Mouse (Mus musculus): ENCODE results near the gene Tpm4. TPM values are rescaled to one million over a fixed set of nuclear protein-coding genes. Genes with fewer than 3 reads are reported as not detected.

The Tpm4 gene
- polyA plus RNA-seq, 1 experiment: 149 TPM

DNA sequence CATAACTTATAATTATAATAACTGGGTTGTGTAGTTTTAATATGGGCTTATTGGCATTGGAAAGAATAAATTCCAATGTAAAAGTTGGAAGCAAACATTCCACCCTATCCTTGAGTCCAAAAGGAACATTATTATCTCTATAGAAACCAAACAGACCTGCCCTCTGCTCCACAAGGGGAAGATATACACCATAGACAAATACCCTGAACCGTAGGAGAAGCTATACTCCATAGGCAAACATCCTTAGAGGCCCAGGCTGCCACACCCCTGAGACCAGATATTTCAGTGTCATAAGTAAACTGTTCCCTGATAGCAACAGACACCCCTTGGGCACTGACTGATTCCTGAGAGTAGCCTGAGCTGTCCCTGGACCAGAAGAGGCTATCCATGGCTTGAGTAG is 6.9 kb upstream of the Tpm4 start:
- TF ChIP-seq POLR2A (IDR thresholded peaks at IDR 0.05; ENCODE audit: borderline replicate concordance, extremely low read depth, insufficient read depth, insufficient read length, poor library complexity, severe bottlenecking): no peak
- no peak for TF ChIP-seq CTCF (IDR thresholded peaks at IDR 0.05; ENCODE audit: borderline replicate concordance, extremely low read depth, insufficient read depth, insufficient read length)
- DNase-seq (ENCODE audit: low read depth): no peak

DNA sequence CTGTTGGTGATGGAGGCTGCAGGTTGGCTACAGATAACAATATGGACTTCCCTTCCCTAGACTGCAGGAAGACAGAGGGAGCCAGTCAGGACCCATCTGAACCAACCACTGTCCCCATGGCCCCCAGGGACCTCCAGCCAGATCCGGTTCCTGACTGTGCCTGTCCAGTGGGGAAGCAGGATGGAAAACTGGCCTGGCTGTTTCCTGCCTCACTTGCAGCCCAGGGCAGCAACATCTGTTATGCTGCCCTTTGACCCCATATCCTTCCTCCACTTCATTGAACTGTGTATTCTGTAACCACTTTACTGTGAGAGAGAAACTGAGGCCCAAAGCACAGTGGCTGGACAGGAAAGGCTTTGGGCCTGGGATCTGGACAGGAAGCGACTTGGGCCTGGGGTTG is 3.5 kb upstream of the Tpm4 start:
- TF ChIP-seq CTCF (IDR thresholded peaks at IDR 0.05; ENCODE audit: borderline replicate concordance, extremely low read depth, insufficient read depth, insufficient read length): no peak
- no peak for TF ChIP-seq POLR2A (IDR thresholded peaks at IDR 0.05; ENCODE audit: borderline replicate concordance, extremely low read depth, insufficient read depth, insufficient read length, poor library complexity, severe bottlenecking)
- DNase-seq (ENCODE audit: low read depth): no peak

DNA sequence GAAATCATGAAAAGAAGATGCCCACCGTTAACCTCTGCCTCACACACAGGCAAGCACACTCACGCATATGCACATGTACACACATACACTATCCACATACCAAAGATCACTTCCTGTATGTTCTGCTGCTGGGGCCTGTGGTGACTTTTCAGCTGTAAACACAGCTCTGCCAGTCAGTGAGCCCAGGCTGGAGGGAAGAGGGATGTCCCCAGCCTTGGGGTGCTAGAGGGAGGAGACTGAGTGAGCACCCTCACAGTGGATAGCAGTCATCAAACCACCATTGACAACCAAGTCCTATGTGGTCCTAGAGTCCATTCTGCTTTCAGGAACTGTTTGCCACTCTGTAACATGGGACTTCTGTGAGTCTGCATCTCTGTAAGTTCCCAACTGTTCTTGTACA is 2.9 kb upstream of the Tpm4 start:
- TF ChIP-seq POLR2A (IDR thresholded peaks at IDR 0.05; ENCODE audit: borderline replicate concordance, extremely low read depth, insufficient read depth, insufficient read length, poor library complexity, severe bottlenecking): no peak
- TF ChIP-seq CTCF (IDR thresholded peaks at IDR 0.05; ENCODE audit: borderline replicate concordance, extremely low read depth, insufficient read depth, insufficient read length): no peak

DNA sequence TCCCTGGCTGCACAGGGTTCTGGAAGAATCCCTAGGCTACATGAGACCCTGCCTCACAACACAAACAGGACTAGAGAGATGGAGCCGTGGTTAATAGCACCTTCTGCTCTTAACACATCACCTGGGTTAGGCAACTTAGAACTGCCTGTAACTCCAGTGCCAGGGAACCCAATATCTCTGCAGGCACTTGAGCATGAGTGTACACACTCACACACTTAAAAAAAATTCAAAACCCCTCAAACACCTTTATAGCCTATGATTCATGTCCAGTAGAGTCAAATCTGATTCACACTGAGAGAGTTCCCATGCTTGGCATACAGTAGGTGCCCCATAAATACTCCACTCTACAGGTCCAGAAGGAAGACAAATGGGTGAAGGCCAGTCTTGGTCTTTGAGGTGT is 2.4 kb upstream of the Tpm4 start:
- DNase-seq (ENCODE audit: low read depth): no peak
- TF ChIP-seq CTCF (IDR thresholded peaks at IDR 0.05; ENCODE audit: borderline replicate concordance, extremely low read depth, insufficient read depth, insufficient read length) (no peak), POLR2A (IDR thresholded peaks at IDR 0.05; ENCODE audit: borderline replicate concordance, extremely low read depth, insufficient read depth, insufficient read length, poor library complexity, severe bottlenecking) (no peak)

More for the DNA sequence above, 2.9 kb upstream of the Tpm4 start:
- DNase-seq (ENCODE audit: low read depth): no peak

DNA sequence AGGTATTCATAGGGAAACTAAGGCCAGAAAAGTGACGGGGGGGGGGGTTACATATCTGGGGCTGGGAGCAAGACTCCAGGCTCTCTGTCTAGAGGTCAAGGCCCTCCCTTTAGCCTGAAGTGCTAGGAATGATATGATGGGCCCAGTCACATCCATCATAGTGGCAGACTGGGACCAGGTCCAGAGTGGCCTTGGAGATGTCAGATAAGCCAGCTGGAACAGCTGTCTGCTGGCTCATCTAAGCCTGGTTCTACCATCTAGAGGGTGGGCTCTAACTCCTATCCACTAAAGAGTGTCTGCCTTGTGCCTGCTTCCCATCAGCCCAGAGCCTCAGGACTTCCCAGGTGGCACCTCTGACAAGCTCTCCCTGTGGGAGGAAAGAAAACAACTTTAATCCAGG is 1.9 kb upstream of the Tpm4 start:
- TF ChIP-seq POLR2A (IDR thresholded peaks at IDR 0.05; ENCODE audit: borderline replicate concordance, extremely low read depth, insufficient read depth, insufficient read length, poor library complexity, severe bottlenecking) (no peak), CTCF (IDR thresholded peaks at IDR 0.05; ENCODE audit: borderline replicate concordance, extremely low read depth, insufficient read depth, insufficient read length) (no peak)
- DNase-seq (ENCODE audit: low read depth): no peak

DNA sequence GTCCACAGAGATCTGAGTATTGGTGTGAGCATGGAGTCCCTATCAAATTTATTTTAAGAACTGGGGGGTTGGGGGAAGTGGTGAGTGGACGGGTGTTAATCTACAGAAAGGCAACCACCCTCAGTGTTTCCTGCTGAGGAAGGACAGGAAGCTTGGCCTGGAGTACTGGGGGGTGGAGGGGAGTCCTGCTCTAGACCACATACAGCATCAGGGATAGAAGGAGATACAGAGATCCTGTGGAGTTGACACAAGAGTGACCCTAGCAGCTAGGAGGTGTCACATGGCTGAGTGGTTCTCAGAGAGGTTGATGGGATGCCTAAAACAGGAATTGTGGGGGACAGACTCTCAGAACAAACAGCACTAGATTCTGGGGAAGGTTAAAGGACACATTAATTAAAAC is 1.3 kb upstream of the Tpm4 start:
- DNase-seq (ENCODE audit: low read depth): no peak
- TF ChIP-seq CTCF (IDR thresholded peaks at IDR 0.05; ENCODE audit: borderline replicate concordance, extremely low read depth, insufficient read depth, insufficient read length) (no peak), POLR2A (IDR thresholded peaks at IDR 0.05; ENCODE audit: borderline replicate concordance, extremely low read depth, insufficient read depth, insufficient read length, poor library complexity, severe bottlenecking) (no peak)

DNA sequence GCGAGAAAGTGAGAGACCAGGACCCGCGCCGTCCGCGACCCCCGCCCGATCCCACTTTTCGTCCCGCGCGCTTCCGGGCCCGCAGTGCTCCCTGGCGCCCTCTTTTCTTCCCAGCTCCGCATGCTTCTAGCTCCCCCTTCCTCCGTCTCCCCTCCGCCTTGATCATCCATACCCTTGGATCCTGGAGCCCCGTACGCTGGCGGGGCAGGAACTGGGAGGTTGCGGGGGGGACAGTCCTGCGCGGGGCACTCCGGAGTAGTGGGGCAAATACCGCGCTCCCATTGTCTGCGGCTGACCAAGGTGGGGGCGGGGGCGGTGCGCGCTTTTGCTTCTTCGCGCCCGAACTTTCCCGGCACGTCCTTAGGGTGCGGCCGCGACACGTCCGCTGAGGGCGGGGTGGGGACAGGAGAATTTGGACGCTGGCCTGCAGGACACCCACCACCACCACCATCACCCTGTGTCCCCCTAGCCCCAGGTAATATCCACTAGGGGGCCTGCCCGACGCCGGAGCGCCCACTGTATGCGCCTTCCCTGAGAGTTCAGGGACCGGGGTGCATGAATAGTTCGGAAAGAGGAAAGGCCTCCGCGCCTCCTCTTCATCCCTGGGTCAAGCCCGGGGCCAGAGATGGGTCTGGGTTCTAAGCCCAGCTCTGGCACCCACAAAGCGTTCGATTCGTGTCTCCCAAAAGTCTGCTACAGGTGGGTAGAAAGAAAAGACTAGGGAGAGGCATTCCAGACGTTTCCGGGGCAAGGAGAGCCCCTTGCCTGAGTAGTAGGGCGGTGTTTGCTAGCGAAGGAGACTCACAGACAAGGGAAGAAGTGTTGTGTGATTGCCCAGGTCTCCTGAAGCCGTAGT is 899 bp downstream of the Tpm4 start:
- TF ChIP-seq POLR2A (IDR thresholded peaks at IDR 0.05; ENCODE audit: borderline replicate concordance, extremely low read depth, insufficient read depth, insufficient read length, poor library complexity, severe bottlenecking): peak; percentile 5; the same call in 1 of the 2 replicates
- TF ChIP-seq CTCF (IDR thresholded peaks at IDR 0.05; ENCODE audit: borderline replicate concordance, extremely low read depth, insufficient read depth, insufficient read length): peak; percentile 45; the same call in 1 of the 2 replicates
- peak; percentile 78 for DNase-seq (ENCODE audit: low read depth)

DNA sequence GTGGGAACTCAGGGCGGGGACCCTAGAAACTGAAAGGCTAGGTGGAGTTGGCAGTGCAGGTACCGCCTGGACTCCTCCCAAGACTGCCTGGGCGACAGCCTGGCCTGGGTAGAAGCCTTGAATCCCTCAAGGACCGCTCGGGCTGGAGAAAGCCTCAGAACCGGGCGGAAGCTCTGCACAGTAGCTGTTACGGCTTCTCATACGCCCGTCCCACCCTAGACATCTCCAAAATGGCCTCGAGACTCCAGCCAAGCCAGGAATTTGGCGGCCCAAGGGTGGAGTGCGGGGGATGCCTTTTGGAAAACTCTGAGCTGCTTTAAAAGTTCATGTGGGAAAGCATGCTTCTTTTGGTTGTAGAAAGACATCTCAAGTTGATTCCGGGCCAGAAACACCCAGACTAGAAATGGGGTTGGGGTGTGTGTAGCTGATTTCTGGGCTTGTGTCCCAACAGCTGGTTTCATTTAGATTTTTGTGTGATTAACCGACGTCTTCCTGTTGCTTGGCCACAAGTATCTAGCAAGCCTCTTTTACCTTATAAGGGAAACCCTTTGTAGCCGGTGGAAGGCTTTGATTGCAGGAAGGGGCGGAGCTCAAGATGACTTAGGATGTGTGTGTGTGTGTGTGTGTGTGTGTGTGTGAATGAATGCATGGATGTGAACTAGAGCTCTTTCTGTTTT is 1.7 kb downstream of the Tpm4 start:
- TF ChIP-seq POLR2A (IDR thresholded peaks at IDR 0.05; ENCODE audit: borderline replicate concordance, extremely low read depth, insufficient read depth, insufficient read length, poor library complexity, severe bottlenecking) (no peak), CTCF (IDR thresholded peaks at IDR 0.05; ENCODE audit: borderline replicate concordance, extremely low read depth, insufficient read depth, insufficient read length) (no peak)

DNA sequence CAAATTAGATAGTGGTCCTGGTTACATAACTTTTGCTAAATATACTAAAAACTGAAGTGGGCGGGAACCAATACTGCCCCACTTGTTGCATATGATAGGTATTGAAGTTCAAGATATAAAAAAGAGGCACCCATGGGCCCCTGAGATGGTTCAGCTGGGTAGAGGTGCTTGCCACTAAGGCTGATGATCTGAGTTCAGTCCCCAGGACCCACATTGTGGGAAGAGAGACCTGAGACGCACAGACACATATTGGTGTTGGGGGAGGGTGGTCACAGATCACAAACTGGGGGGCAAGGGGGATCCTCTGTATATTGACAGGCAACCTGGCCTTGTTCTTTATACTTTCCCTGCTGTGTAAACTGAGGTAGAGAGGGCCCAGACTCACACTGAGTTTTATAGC is 2.7 kb downstream of the Tpm4 start:
- TF ChIP-seq POLR2A (IDR thresholded peaks at IDR 0.05; ENCODE audit: borderline replicate concordance, extremely low read depth, insufficient read depth, insufficient read length, poor library complexity, severe bottlenecking) (no peak), CTCF (IDR thresholded peaks at IDR 0.05; ENCODE audit: borderline replicate concordance, extremely low read depth, insufficient read depth, insufficient read length) (no peak)
- DNase-seq (ENCODE audit: low read depth): no peak

More for the DNA sequence above, 1.7 kb downstream of the Tpm4 start:
- DNase-seq (ENCODE audit: low read depth): peak; percentile 91

DNA sequence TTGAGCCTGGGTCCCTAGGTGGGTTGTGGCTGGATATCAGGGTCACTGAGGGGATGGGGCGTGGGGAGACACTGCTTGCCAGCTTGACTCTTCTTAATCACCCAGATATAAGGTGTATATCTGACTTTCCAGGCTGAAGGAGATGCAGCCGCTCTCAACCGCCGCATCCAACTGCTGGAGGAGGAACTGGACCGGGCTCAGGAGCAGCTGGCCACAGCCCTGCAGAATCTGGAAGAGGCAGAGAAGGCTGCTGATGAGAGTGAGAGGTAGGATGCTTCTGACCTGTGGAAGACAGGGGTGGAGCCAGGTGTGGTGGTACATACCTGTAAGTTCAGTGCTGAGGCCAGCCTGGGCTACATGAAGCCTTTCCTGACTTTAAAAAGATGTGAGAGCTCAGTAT is 3.7 kb downstream of the Tpm4 start:
- TF ChIP-seq CTCF (IDR thresholded peaks at IDR 0.05; ENCODE audit: borderline replicate concordance, extremely low read depth, insufficient read depth, insufficient read length) (no peak), POLR2A (IDR thresholded peaks at IDR 0.05; ENCODE audit: borderline replicate concordance, extremely low read depth, insufficient read depth, insufficient read length, poor library complexity, severe bottlenecking) (no peak)
- no peak for DNase-seq (ENCODE audit: low read depth)

DNA sequence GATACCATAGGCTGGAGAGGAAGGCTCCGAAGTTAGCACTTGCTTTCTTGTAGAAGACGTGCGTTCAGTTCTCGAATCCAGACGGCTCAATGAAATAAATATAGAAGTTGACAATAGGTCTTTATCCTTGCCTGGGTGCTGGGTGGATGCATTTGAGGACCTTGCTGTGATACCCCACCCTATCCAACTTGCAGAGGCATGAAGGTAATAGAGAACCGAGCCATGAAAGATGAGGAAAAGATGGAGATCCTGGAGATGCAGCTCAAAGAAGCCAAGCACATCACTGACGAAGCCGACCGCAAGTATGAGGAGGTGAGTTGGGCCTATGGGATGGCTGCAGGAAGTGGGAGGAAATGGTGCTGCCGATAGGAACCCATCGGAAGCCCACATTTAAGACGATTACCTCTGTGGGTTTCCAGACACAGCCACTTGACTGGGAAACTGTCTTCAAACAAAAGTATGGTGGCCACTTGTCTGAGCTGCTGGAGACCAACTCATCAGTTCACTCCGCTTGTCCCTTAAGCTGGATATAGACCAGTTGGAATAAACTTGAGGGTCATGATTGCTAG is 8.6 kb downstream of the Tpm4 start:
- no peak for TF ChIP-seq CTCF (IDR thresholded peaks at IDR 0.05; ENCODE audit: borderline replicate concordance, extremely low read depth, insufficient read depth, insufficient read length)
- TF ChIP-seq POLR2A (IDR thresholded peaks at IDR 0.05; ENCODE audit: borderline replicate concordance, extremely low read depth, insufficient read depth, insufficient read length, poor library complexity, severe bottlenecking): no peak
- no peak for DNase-seq (ENCODE audit: low read depth)
